Mouse (Mus musculus): ENCODE results near the gene Dennd4c. TPM values are rescaled to one million over a fixed set of nuclear protein-coding genes. Genes with fewer than 3 reads are reported as not detected.

The Dennd4c gene
- polyA plus RNA-seq, 1 experiment from 2014 or later, result 6.3 TPM

DNA sequence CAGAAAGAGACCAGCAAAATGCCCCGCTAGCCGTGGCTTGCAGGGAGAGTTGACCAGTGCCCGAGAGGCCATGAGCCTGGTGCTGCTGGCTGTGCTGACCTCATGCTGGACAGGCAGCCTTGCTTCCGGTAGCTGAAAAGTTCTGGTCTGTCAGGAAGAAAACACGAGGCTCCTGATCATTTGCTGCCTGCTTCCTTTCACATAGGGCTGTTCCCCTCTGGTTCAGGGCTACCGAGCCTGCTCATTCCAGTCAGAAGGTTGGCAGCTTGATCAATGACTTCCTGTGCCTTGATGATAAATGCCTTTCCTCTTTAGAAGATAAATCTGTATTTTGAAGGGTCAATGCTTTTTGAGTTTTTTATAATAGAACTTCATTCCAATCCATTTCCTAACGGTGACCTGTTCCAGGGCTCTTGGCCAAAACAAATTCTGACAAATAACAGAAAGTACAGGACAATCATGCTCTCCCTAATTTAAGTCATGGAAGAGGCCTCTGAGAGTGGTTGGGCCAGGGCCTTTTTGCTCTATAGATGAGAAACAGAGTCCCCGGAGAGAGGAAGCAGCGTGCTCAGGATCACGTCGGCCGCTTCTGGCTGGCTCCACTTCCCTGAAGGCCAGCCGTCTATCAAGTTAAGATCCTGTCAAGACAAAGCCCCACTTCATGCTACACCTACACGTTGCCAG is 150.6 kb downstream of the Dennd4c start:
- no peaks in the 10 kb centered on the region for H3K9me3 ChIP-seq (replicated peaks; ENCODE audit: control insufficient read depth, low read length)
- DNase-seq (ENCODE audit: low spot score), result no peak
- no peak overlapping the region for H3K9ac ChIP-seq (replicated peaks; ENCODE audit: low read length)
- 47% methylated on average over 14 of the region's 14 CpGs for WGBS
- no peak overlapping the region for H3K4me3 ChIP-seq (ENCODE audit: low read depth, low read length)
- no peaks in the 10 kb centered on the region for H3K27me3 ChIP-seq (ENCODE audit: control insufficient read depth, insufficient read depth, low read length)
- H3K4me1 ChIP-seq (ENCODE audit: control insufficient read depth, insufficient read depth, low read length), result no peaks in the 10 kb centered on the region
- H3K4me2 ChIP-seq (ENCODE audit: low read depth, low read length), result no peak overlapping the region
- no peak overlapping the region for H3K27ac ChIP-seq (replicated peaks; ENCODE audit: low read depth, low read length)
- no peaks in the 10 kb centered on the region for H3K36me3 ChIP-seq (replicated peaks; ENCODE audit: control insufficient read depth, insufficient read depth, low read depth, low read length)
- no peak for ATAC-seq (replicated peaks; ENCODE audit: insufficient number of reproducible peaks, low FRiP score, low TSS enrichment, low read depth)

Other genes starting within 250 kb of the Dennd4c start
- gene Saxo1, start 190.2 kb upstream of the Dennd4c start, polyA plus RNA-seq (2014; fragmentation: Nextera tagmentation; extraction: Ambion mirVana), result not detected in 2 replicates
- 108 and 116 TPM in 2 replicates for gene Rraga, start 172.9 kb upstream of the Dennd4c start, polyA plus RNA-seq (2014; fragmentation: Nextera tagmentation; extraction: Ambion mirVana)
- gene Haus6, start 136.5 kb upstream of the Dennd4c start, polyA plus RNA-seq (2014; fragmentation: Nextera tagmentation; extraction: Ambion mirVana), result 30.7 and 32.6 TPM in 2 replicates
- 79.8 and 91.4 TPM in 2 replicates for gene Plin2, start 78.5 kb upstream of the Dennd4c start, polyA plus RNA-seq (2014; fragmentation: Nextera tagmentation; extraction: Ambion mirVana)
- 796 and 840 TPM in 2 replicates for gene Rps6, start 108.9 kb downstream of the Dennd4c start, polyA plus RNA-seq (2014; fragmentation: Nextera tagmentation; extraction: Ambion mirVana)
- gene Acer2, start 125.8 kb downstream of the Dennd4c start, polyA plus RNA-seq (2014; fragmentation: Nextera tagmentation; extraction: Ambion mirVana), result 16.7 and 20.2 TPM in 2 replicates